Mouse (Mus musculus) forebrain, embryonic 14.5 days (tissue): ENCODE data around the gene Amot. TPM values are rescaled to one million over a fixed set of nuclear protein-coding genes. Genes with fewer than 3 reads are reported as not detected.

Experiments
- ATAC-seq: fragments of 200-750 bp; cut with Nextera tagmentation; 2 replicates; pipeline ENCODE4 v1.8.0; 2017; ENCODE audit warnings: mild to moderate bottlenecking, moderate library complexity
- DNase-seq: peaks from one replicate; pipeline ENCODE4 v3.0.0-alpha.2; 2015; ENCODE audit warnings: low spot score
- H3K27ac ChIP-seq: fragments of 300-500 bp; sonication (generic); 2 replicates; pipeline ENCODE4 v1.5.1; 2014; ENCODE audit warnings: low read depth, mild to moderate bottlenecking, control low read depth, low read length, moderate library complexity
- H3K27me3 ChIP-seq: fragments of 300-500 bp; sonication (generic); replicated peaks from 2 replicates; pipeline ENCODE4 v1.6.1; 2014; ENCODE audit warnings: low read length, control low read depth, mixed read lengths; ENCODE audit not compliant: control insufficient read depth, insufficient read depth
- H3K36me3 ChIP-seq: fragments of 300-500 bp; sonication (generic); 2 replicates; pipeline ENCODE4 v1.6.1; 2014; ENCODE audit warnings: low read length, control low read depth; ENCODE audit not compliant: control insufficient read depth, insufficient read depth
- H3K4me1 ChIP-seq: fragments of 300-500 bp; sonication (generic); 2 replicates; pipeline ENCODE4 v1.6.1; 2014; ENCODE audit warnings: antibody characterized with exemption, low read length, control low read depth; ENCODE audit not compliant: control insufficient read depth, insufficient read depth
- H3K4me2 ChIP-seq: fragments of 300-500 bp; sonication (generic); 2 replicates; pipeline ENCODE4 v1.6.1; 2014; ENCODE audit warnings: mild to moderate bottlenecking, control low read depth, low read length
- H3K4me3 ChIP-seq: fragments of 300-500 bp; sonication (generic); 2 replicates; pipeline ENCODE4 v1.5.1; 2014; ENCODE audit warnings: low read depth, low read length, control low read depth
- H3K9ac ChIP-seq: fragments of 300-500 bp; sonication (generic); 2 replicates; pipeline ENCODE4 v1.6.1; 2014; ENCODE audit warnings: mild to moderate bottlenecking, low read length, control low read depth, moderate library complexity
- H3K9me3 ChIP-seq: fragments of 300-500 bp; sonication (generic); replicated peaks from 2 replicates; pipeline ENCODE4 v1.6.1; 2016; ENCODE audit warnings: low read length, control low read depth, mixed read lengths; ENCODE audit not compliant: control insufficient read depth
- WGBS: fragments of 180-500 bp; shearing (Covaris S2); extraction: QIAGEN DNeasy Blood & Tissue Kit; methylation state at CpG from one replicate; pipeline ENCODE4 v1.1.7; 2014; 5-methylcytosine and 5-hydroxymethylcytosine counted together
- polyA plus RNA-seq: library from polyadenylated mRNA; unstranded; fragments of >200 nt; fragmentation: Nextera tagmentation; extraction: Ambion mirVana; gene quantifications from 2 replicates; pipeline ENCODE4 v1.2.1, GENCODE M21; 2014

Amot gene
- polyA plus RNA-seq, 1 experiment from 2014 or later: 6.9 TPM

DNA sequence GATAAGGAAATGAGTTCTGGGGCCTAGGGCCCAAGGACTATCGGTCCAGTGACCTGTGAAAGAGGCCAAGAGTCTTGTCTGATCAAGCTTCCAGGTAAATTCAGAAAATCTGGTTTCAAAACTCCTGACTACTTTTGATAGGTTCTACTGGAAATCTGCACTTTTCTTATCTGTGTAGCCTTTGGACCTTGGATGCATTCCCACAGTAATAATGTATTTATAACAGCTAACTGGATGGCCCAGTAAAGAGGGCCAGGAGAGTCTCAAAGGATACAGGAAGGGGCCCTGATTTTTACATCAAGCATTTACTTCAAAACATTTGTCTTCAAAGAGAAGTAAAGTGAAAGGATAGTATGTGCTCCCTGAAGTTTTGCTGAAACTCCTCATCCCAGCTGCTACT, 90.7 kb downstream of the Amot start:
- no peak overlapping the region for H3K27ac ChIP-seq
- no peak overlapping the region for H3K4me2 ChIP-seq
- no peak for DNase-seq
- H3K4me1 ChIP-seq: no peaks in the 10 kb centered on the region
- no peak overlapping the region for H3K4me3 ChIP-seq
- ATAC-seq: no peak
- H3K9me3 ChIP-seq: no peaks in the 10 kb centered on the region
- H3K9ac ChIP-seq: no peak overlapping the region
- H3K27me3 ChIP-seq: no peaks in the 10 kb centered on the region
- WGBS: 89% methylated on average over 1 of the region's 1 CpGs
- no peaks in the 10 kb centered on the region for H3K36me3 ChIP-seq

DNA sequence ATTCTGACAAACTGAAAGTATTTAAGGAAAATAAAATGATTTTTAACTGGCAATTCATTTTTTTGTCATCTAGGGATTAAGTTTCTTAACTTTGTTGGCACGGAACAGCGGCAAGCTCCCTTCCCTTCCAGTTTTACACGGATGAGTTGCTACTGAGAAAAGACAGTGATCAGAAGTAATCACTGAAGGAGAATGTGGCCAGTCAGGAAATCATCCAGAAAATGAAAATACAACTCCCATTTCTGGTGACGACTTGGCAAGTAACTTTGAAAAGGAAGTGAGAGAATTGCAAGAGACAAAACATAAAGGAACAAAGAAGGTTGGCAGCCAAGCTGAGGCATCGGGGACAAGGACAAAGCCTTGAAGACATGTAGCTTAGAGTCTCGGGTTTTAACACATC, 93.6 kb downstream of the Amot start:
- no peak overlapping the region for H3K4me3 ChIP-seq
- H3K36me3 ChIP-seq: no peaks in the 10 kb centered on the region
- ATAC-seq (no peak), DNase-seq (peak; percentile 6)
- H3K9me3 ChIP-seq: no peaks in the 10 kb centered on the region
- H3K27me3 ChIP-seq: no peaks in the 10 kb centered on the region
- H3K27ac ChIP-seq: no peak overlapping the region
- no peak overlapping the region for H3K9ac ChIP-seq
- WGBS: 42% methylated on average over 6 of the region's 6 CpGs
- no peaks in the 10 kb centered on the region for H3K4me1 ChIP-seq
- no peak overlapping the region for H3K4me2 ChIP-seq

DNA sequence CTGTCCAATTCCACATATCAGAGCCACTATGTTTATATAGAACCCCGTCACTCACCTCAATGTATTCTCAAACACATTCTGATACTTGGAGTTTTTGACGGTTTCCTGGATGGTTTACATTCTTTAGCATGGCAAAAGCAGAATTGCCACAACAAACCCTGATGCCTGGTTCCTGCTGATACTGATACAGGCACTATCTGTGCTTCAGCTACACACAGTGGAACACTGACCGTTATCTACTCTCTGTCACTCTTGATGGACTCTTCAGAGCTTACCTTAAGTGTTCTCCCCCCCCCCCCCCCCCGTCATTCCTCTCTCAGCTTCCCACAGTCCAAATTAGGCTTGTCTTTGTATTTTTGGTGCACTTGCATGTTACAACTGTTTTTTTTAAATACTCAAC, 98.9 kb downstream of the Amot start:
- WGBS: 73% methylated on average over 4 of the region's 4 CpGs
- Histone ChIP-seq H3K9ac (no peak overlapping the region), H3K36me3 (no peaks in the 10 kb centered on the region), H3K4me2 (no peak overlapping the region), H3K27me3 (no peaks in the 10 kb centered on the region), H3K4me1 (no peaks in the 10 kb centered on the region), H3K27ac (no peak overlapping the region), H3K4me3 (no peak overlapping the region), H3K9me3 (no peaks in the 10 kb centered on the region)
- DNase-seq (no peak), ATAC-seq (no peak)

DNA sequence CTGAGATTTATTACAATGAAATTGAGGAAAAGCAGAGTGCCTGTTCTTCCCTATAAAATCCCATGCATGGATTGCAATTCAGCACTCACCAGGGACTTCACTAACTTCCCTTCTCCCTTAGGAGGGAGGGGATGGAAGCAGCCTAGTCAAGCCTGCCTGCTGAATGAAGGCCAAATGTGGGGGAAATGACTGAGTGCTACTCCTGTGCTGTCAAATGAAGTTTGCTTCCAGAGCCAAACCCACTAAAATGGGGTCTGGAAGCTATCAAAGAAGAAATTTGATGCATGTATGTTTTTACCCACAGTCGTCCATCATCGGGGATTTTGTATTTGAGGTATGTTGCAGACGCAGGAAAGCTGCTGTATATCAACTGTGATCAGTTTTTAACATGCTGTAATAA, 103.1 kb downstream of the Amot start:
- no peaks in the 10 kb centered on the region for H3K36me3 ChIP-seq
- no peak overlapping the region for H3K27ac ChIP-seq
- no peak overlapping the region for H3K4me2 ChIP-seq
- no peak for ATAC-seq
- H3K4me3 ChIP-seq: no peak overlapping the region
- WGBS: 83% methylated on average over 3 of the region's 3 CpGs
- no peaks in the 10 kb centered on the region for H3K4me1 ChIP-seq
- no peaks in the 10 kb centered on the region for H3K27me3 ChIP-seq
- H3K9me3 ChIP-seq: no peaks in the 10 kb centered on the region
- H3K9ac ChIP-seq: no peak overlapping the region
- DNase-seq: no peak

DNA sequence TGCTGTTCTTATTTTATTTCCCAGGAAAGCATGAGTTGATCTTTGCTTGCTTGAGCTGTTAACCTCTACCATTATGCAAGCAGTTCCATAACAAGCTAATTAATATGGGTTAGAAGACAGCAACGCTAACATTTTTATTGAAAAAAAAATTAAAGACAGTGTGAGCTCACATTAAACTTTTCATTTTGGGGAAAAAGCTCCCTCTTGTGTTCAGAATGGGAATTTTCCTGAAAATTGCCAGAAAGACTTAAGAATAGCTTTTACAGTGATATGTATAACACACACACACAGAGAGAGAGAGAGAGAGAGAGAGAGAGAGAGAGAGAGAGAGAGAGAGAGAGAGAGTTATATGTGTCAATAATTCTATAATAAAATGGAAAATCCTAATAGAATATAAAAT, 105.7 kb downstream of the Amot start:
- ATAC-seq (no peak), DNase-seq (peak; percentile 56)
- Histone ChIP-seq H3K36me3 (no peaks in the 10 kb centered on the region), H3K27ac (no peak overlapping the region), H3K9ac (no peak overlapping the region), H3K4me1 (no peaks in the 10 kb centered on the region), H3K9me3 (no peaks in the 10 kb centered on the region), H3K4me2 (no peak overlapping the region), H3K27me3 (no peaks in the 10 kb centered on the region), H3K4me3 (no peak overlapping the region)
- 16% methylated on average over 1 of the region's 1 CpGs for WGBS

Other genes starting within 250 kb of the Amot start
- 0.18 and 0.20 TPM in 2 replicates for gene Lhfpl1, start 156.1 kb downstream of the Amot start, polyA plus RNA-seq